Mouse (Mus musculus) left cerebral cortex, adult 8-10 months (tissue): ENCODE data around the gene Unc13a. TPM values are rescaled to one million over a fixed set of nuclear protein-coding genes. Genes with fewer than 3 reads are reported as not detected.
A peak's percentile ranks its signal among the peaks of the same experiment; 100 is the strongest.
"Not testable (repeated sequence)": the region's sequence is repeated elsewhere in the genome, so short reads cannot be mapped to it uniquely, and the experiment has no call there.

Experiments used
- DNase-seq, 2 experiments: peaks; one replicate each; pipeline ENCODE4 v3.0.0; 2022; ENCODE audit warnings: low spot score in 2 of 2
- total RNA-seq, 4 experiments: library from RNA; stranded (reverse); gene quantifications; 2 replicates each; pipeline ENCODE4 v1.2.4; 2022

Unc13a gene
- 100 to 1,000 TPM; 237 to 269 (median 246) TPM for total RNA-seq

GRCm38 (mm10) chr8:71671549-71671965 is at the start of gene Unc13a:
Unc13a (minus strand) TSS chr8:71671757.
- peak; percentile 72 to 90 for DNase-seq

- DNase-seq, result peak in 1 of 2 experiments; percentile 77
These were observed 48.4 kb upstream of the Unc13a start for GRCm38 (mm10) chr8:71719928-71720457.

DNA sequence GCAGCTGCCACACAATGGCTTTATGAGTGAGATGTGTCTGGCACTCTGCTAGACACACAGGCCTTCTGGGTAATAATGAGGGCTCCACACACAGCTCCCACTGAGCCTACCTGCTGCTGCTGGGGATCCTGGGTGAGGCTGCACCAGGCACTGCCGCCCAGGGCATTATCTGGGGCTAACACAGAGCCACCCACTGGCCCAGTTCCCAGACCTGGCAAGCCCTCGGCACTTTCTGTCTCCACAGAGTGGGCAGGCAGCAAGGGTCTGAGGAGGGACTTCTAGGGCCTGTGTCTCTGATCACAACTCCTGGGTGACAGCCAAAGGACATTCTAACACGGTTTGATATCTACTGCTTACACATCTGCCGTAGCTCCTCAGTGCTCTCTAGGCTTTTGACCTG is 47.7 kb upstream of the Unc13a start:
- DNase-seq, result peak in 1 of 2 experiments; percentile 68

DNA sequence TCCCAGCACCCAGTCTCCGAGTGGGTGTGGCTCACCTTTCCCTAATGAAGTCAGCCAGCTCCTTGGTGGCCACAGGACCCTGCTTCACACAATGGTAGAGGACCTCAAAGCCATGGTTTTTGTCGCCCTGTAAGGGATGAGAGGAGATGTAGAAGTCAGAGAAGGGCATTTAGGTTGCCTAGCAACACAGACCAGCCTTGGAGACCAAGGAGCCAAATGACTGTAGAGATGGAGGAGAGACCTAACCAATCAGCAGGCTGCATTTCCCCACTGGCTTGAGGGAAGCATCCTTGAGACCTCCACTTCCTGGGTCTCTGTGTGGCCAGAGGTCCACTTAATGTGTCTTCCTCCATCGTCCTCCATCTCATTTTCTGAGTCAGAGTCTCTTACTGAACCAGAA is 46.7 kb upstream of the Unc13a start:
- peak in 1 of 2 experiments; percentile 20 for DNase-seq

GRCm38 (mm10) chr8:71717096-71717495 is 45.5 kb upstream of the Unc13a start:
- DNase-seq, result peak in 1 of 2 experiments; percentile 41

DNA sequence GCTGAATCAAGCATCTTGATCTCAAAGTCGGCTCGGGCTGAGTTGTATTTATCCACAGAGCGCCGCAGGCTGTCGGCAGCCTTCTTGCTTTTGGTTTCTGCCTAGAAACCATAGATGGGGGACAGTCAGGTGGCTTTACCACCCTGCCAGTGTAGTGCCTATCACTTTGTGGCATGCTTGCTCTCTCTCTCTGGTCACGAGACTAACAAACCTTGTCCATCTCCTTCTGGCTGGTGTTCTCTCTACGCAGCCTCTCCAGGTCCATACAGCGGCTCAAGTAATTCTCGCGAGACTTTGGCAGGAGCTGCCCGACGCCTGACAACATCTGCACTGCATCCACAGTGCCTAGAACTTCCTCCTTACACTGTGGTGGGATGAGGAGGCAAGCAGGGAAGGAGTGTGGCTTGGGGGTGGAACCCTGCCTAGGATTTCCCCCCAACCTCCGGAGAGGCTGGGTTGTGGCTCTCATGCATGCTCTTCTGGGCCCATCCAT is 45.0 kb upstream of the Unc13a start:
- DNase-seq, result no peak

- DNase-seq, result peak in 1 of 2 experiments; percentile 59
These were observed 44.0 kb upstream of the Unc13a start for GRCm38 (mm10) chr8:71715531-71715930.

GRCm38 (mm10) chr8:71711574-71711973 is 40.0 kb upstream of the Unc13a start:
- DNase-seq, result peak in 1 of 2 experiments; percentile 50

DNA sequence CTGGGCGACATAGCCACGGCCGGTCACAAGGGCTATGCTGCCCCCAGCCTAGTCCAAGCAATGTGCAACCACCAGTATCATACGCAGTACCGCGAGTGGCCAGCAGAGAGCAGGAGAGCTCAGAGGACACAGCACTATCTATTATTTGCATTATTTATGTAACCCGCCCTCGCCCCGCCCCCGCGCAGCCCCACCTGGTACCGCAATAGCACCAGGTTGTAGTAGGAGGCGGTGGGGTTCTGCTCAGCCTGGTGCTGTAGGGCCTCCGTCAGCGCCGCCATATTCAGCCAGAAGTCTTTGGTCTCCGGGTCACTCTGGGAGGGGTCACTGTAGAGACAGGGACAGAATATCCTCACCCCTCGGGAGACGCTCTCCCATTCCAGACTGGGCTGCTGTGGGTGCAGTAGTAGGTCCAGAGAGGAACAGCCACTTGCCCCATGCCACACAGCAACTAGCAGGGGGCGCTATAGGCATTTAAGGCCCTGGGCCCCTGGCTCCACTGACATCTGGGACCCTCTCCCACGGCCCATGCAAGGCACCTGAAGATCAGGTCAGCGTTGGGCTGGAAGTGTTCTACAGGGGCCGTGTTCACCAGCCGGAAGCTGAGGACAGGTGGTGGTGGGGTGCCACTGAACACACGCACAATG is 38.4 kb upstream of the Unc13a start:
- DNase-seq, result peak; percentile 76 to 94

GRCm38 (mm10) chr8:71709134-71709799 is 37.7 kb upstream of the Unc13a start:
- DNase-seq, result no peak

- no peak for DNase-seq
These were observed 36.3 kb upstream of the Unc13a start for GRCm38 (mm10) chr8:71707874-71708273.

GRCm38 (mm10) chr8:71703400-71703799 is 31.8 kb upstream of the Unc13a start:
- not testable (repeated sequence) for DNase-seq

- DNase-seq, result no peak
These were observed 31.4 kb upstream of the Unc13a start for GRCm38 (mm10) chr8:71702923-71703322.

DNA sequence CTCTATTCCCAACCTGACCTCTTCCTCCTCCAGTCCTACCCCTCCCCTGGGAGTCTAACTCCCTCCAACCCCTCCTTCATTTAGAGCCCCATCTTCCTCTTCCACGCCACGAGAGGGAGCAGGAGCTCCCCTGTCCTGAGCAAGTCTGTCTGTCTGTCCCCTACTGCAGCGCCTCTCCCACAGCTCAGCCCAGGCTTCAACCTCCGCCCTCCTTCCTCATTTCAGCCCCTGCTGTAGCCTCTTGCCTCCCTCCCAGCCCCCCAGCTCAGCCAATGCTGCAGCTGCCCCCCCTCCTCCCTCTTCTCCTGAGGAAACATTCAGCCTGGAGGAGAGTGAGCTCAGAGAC is 30.5 kb upstream of the Unc13a start:
- DNase-seq, result no peak

GRCm38 (mm10) chr8:71701414-71702086 is 30.0 kb upstream of the Unc13a start, which contains the start of gene B3gnt3:
B3gnt3 (minus strand) TSS chr8:71701789.
- no peak for DNase-seq

DNA sequence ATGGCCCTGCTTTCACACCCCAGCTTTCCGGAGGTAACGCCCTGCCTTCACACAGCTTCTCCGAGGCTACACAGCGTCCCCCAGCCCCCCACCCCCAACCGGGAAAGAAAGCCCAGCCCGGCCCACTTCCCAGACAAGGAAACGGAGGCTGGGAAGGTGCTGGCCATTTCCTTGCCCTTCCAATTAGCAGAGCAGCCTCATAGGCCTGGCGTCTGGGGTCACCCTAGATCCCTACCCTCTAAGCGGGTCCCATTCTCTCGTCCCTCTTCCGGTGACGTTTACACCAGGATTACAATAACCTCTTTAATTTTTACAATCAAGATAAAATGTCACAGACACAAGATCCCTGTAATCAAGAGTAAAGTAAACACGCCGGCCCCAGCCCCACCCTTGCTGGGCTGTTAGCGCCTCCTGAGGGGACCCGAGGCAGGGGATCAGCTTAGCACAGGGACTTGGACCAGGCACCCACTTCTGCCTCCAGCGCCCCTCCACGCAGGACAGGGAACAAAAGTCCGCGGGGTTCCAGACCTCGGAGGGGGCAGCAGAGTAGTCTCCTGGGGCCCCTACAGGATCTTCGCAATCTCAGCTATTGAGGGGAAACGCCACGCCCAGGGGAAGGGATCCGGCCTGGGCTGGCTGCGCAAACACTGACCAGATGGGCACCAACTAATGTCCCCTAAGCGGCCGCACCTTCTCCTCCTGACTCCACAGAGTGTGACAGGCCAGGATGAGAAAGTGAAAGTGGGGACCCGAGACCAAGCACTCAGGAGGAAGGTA is 29.1 kb upstream of the Unc13a start:
- DNase-seq, result no peak

- not testable (repeated sequence) for DNase-seq
These were observed 23.9 kb upstream of the Unc13a start for GRCm38 (mm10) chr8:71695456-71695855.

DNA sequence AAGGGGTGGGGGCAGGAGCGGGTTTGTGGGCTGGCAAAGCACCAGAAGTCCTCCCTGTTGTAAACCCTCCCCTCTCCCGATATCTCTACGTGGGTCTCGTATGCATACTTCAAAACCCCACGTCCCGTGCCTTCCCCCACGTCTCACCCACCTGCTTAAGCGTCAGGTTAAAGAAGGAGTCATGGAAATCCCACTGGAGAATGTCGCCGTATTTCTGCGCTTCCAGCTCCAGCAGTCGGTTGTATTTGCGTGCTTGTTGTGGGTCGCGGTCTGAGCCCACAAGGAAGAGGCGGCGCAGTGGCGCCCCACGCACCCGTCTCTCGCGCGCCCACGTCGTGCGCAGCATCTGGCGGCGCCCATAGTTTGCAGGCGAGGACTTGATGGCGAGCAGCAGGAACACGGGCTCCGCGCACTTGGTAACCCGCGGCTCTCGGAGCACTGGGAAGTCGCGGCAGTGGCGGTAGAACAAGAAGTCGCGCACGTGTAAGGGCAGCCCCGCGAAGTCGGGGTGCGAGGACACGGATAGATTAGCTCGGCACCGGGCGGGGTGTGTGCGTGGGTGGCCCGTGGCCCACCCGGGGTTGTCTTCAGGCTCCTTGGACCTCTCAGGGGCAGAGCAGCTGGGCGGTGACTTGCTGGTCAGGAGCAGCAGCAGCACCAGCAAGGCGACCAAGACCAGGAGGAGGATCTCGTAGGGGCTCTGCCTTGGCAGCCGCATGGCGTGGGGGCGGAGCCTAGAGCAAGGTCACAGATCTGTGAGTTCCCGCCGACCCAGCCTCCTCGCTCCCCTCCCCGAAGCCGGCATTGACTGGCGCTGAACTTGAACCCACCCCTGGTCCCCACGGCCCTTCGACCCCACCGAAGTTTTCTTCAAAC is 21.8 kb upstream of the Unc13a start:
- no peak for DNase-seq

DNA sequence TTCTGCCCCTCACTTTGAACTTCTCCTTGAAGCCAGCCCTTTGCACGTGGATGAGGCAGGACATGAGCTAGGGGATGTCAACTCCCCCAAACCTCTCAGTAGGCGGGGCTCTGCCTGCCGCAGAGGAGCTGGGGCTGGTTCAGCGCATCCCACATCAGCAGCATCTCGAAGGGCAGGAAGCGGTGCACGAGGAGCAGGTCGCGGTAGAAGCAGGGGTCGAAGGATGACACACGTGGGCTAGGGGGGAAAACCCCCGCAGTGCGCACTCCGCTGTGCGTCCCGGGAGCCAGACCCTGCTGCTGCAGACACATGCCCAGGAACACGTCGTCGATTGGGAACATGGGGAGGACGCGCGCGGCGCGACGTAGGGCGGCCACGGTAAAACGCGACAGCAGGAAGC is 21.0 kb upstream of the Unc13a start:
- no peak for DNase-seq

GRCm38 (mm10) chr8:71689028-71689427 is 17.5 kb upstream of the Unc13a start, which contains the start of gene Insl3:
Insl3 (plus strand) TSS chr8:71689214.
- no peak for DNase-seq
